Mouse (Mus musculus) lung, adult 2 months (tissue): ENCODE measurements around the gene Trak1.

Experiments
- CTCF ChIP-seq: fragments of 200-500 bp; IDR thresholded peaks from 2 replicates; pipeline ENCODE4 v1.5.1; 2011; ENCODE audit warnings: mild to moderate bottlenecking, low read length, control low read depth; ENCODE audit not compliant: insufficient read depth
- POLR2A ChIP-seq: fragments of 200-500 bp; IDR thresholded peaks from 2 replicates; pipeline ENCODE4 v1.6.1; 2011; ENCODE audit warnings: low read depth, mild to moderate bottlenecking, control low read depth, low read length, borderline replicate concordance; ENCODE audit errors: extremely low read depth

DNA sequence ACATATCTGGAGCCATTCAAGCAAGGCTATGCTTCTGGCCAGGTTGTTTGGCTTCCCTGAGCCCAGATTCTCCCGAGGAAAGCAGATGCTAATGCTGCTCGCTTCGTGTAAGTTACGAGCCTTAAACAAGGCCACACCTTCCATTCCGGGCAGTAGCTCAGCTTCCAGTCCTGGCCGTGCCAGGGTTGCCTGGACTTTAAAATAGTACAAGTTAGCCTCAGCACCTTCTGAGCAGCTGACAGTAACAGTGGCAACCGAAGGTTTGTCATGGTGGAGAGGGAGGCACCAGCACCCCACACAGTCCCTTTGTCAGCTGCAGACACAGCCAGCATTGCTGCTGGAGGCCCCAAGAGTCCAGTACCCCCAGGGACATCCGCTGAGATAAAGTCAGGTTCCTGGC, 61.1 kb downstream of the Trak1 start:
- no peak for TF ChIP-seq CTCF
- TF ChIP-seq POLR2A = no peak
